Mouse (Mus musculus): ENCODE measurements around the gene Cycs. TPM values are rescaled to one million over a fixed set of nuclear protein-coding genes. Genes with fewer than 3 reads are reported as not detected.
"Not testable (repeated sequence)": the region's sequence is repeated elsewhere in the genome, so short reads cannot be mapped to it uniquely, and the experiment has no call there.

Gene Cycs
- polyA plus RNA-seq, 1 experiment = 3.7 TPM

GRCm38 (mm10) chr6:50562421-50562820 is 3.9 kb downstream of the Cycs start:
- H3K36me3 ChIP-seq (ENCODE audit: control insufficient read depth, insufficient read depth, low read length) = no peaks in the 10 kb centered on the region
- no peak overlapping the region for H3K27ac ChIP-seq (ENCODE audit: control insufficient read depth, insufficient read depth, low read depth, low read length)
- H3K4me1 ChIP-seq (ENCODE audit: control insufficient read depth, insufficient read depth, low read length) = no peaks in the 10 kb centered on the region
- no peak for TF ChIP-seq CTCF (IDR thresholded peaks at IDR 0.05; ENCODE audit: control insufficient read depth, insufficient read depth, insufficient replicate concordance, low read depth, low read length)
- no peak for TF ChIP-seq POLR2A (IDR thresholded peaks at IDR 0.05; ENCODE audit: control insufficient read depth, low read depth, low read length)
- no peaks in the 10 kb centered on the region for H3K27me3 ChIP-seq (ENCODE audit: control insufficient read depth, insufficient read depth, low read length)
- H3K4me3 ChIP-seq (ENCODE audit: control insufficient read depth, low read depth, low read length) = no peak overlapping the region

- Histone ChIP-seq H3K27ac (ENCODE audit: control insufficient read depth, insufficient read depth, low read depth, low read length) (no peak overlapping the region), H3K27me3 (ENCODE audit: control insufficient read depth, insufficient read depth, low read length) (no peaks in the 10 kb centered on the region), H3K36me3 (ENCODE audit: control insufficient read depth, insufficient read depth, low read length) (no peaks in the 10 kb centered on the region), H3K4me3 (ENCODE audit: control insufficient read depth, low read depth, low read length) (no peak overlapping the region), H3K4me1 (ENCODE audit: control insufficient read depth, insufficient read depth, low read length) (no peaks in the 10 kb centered on the region)
- TF ChIP-seq POLR2A (IDR thresholded peaks at IDR 0.05; ENCODE audit: control insufficient read depth, low read depth, low read length) (no peak), CTCF (IDR thresholded peaks at IDR 0.05; ENCODE audit: control insufficient read depth, insufficient read depth, insufficient replicate concordance, low read depth, low read length) (no peak)
These were observed 5.6 kb downstream of the Cycs start for GRCm38 (mm10) chr6:50560776-50561175.

- no peak overlapping the region for H3K4me3 ChIP-seq (ENCODE audit: control insufficient read depth, low read depth, low read length)
- H3K36me3 ChIP-seq (ENCODE audit: control insufficient read depth, insufficient read depth, low read length) = no peaks in the 10 kb centered on the region
- H3K4me1 ChIP-seq (ENCODE audit: control insufficient read depth, insufficient read depth, low read length) = no peaks in the 10 kb centered on the region
- no peaks in the 10 kb centered on the region for H3K27me3 ChIP-seq (ENCODE audit: control insufficient read depth, insufficient read depth, low read length)
- no peak overlapping the region for H3K27ac ChIP-seq (ENCODE audit: control insufficient read depth, insufficient read depth, low read depth, low read length)
- TF ChIP-seq POLR2A (IDR thresholded peaks at IDR 0.05; ENCODE audit: control insufficient read depth, low read depth, low read length) (no peak), CTCF (IDR thresholded peaks at IDR 0.05; ENCODE audit: control insufficient read depth, insufficient read depth, insufficient replicate concordance, low read depth, low read length) (no peak)
These were observed 7.5 kb downstream of the Cycs start for GRCm38 (mm10) chr6:50558877-50559276.

GRCm38 (mm10) chr6:50557566-50557965 is 8.8 kb downstream of the Cycs start:
- H3K4me3 ChIP-seq (ENCODE audit: control insufficient read depth, low read depth, low read length) = no peak overlapping the region
- no peaks in the 10 kb centered on the region for H3K4me1 ChIP-seq (ENCODE audit: control insufficient read depth, insufficient read depth, low read length)
- H3K27me3 ChIP-seq (ENCODE audit: control insufficient read depth, insufficient read depth, low read length) = no peaks in the 10 kb centered on the region
- no peak overlapping the region for H3K27ac ChIP-seq (ENCODE audit: control insufficient read depth, insufficient read depth, low read depth, low read length)
- no peaks in the 10 kb centered on the region for H3K36me3 ChIP-seq (ENCODE audit: control insufficient read depth, insufficient read depth, low read length)
- TF ChIP-seq POLR2A (IDR thresholded peaks at IDR 0.05; ENCODE audit: control insufficient read depth, low read depth, low read length) (no peak), CTCF (IDR thresholded peaks at IDR 0.05; ENCODE audit: control insufficient read depth, insufficient read depth, insufficient replicate concordance, low read depth, low read length) (no peak)

GRCm38 (mm10) chr6:50554223-50554622 is 12.1 kb downstream of the Cycs start:
- not testable (repeated sequence) for H3K4me3 ChIP-seq (ENCODE audit: control insufficient read depth, low read depth, low read length); H3K4me1 ChIP-seq (ENCODE audit: control insufficient read depth, insufficient read depth, low read length); H3K27me3 ChIP-seq (ENCODE audit: control insufficient read depth, insufficient read depth, low read length); H3K36me3 ChIP-seq (ENCODE audit: control insufficient read depth, insufficient read depth, low read length); H3K27ac ChIP-seq (ENCODE audit: control insufficient read depth, insufficient read depth, low read depth, low read length)

GRCm38 (mm10) chr6:50552881-50553518 is 13.3 kb downstream of the Cycs start:
- Histone ChIP-seq H3K27ac (ENCODE audit: control insufficient read depth, insufficient read depth, low read depth, low read length) (no peak overlapping the region), H3K36me3 (ENCODE audit: control insufficient read depth, insufficient read depth, low read length) (no peaks in the 10 kb centered on the region), H3K27me3 (ENCODE audit: control insufficient read depth, insufficient read depth, low read length) (no peaks in the 10 kb centered on the region), H3K4me3 (ENCODE audit: control insufficient read depth, low read depth, low read length) (no peak overlapping the region), H3K4me1 (ENCODE audit: control insufficient read depth, insufficient read depth, low read length) (no peaks in the 10 kb centered on the region)
- no peak for TF ChIP-seq CTCF (IDR thresholded peaks at IDR 0.05; ENCODE audit: control insufficient read depth, insufficient read depth, insufficient replicate concordance, low read depth, low read length)
- TF ChIP-seq POLR2A (IDR thresholded peaks at IDR 0.05; ENCODE audit: control insufficient read depth, low read depth, low read length) = no peak

GRCm38 (mm10) chr6:50549791-50550190 is 16.5 kb downstream of the Cycs start:
- no peaks in the 10 kb centered on the region for H3K4me1 ChIP-seq (ENCODE audit: control insufficient read depth, insufficient read depth, low read length)
- H3K4me3 ChIP-seq (ENCODE audit: control insufficient read depth, low read depth, low read length) = no peak overlapping the region
- H3K27me3 ChIP-seq (ENCODE audit: control insufficient read depth, insufficient read depth, low read length) = no peaks in the 10 kb centered on the region
- TF ChIP-seq CTCF (IDR thresholded peaks at IDR 0.05; ENCODE audit: control insufficient read depth, insufficient read depth, insufficient replicate concordance, low read depth, low read length) (no peak), POLR2A (IDR thresholded peaks at IDR 0.05; ENCODE audit: control insufficient read depth, low read depth, low read length) (no peak)
- H3K27ac ChIP-seq (ENCODE audit: control insufficient read depth, insufficient read depth, low read depth, low read length) = no peak overlapping the region
- H3K36me3 ChIP-seq (ENCODE audit: control insufficient read depth, insufficient read depth, low read length) = no peaks in the 10 kb centered on the region

- Histone ChIP-seq H3K4me3 (ENCODE audit: control insufficient read depth, low read depth, low read length) (no peak overlapping the region), H3K4me1 (ENCODE audit: control insufficient read depth, insufficient read depth, low read length) (no peaks in the 10 kb centered on the region), H3K36me3 (ENCODE audit: control insufficient read depth, insufficient read depth, low read length) (no peaks in the 10 kb centered on the region), H3K27ac (ENCODE audit: control insufficient read depth, insufficient read depth, low read depth, low read length) (no peak overlapping the region), H3K27me3 (ENCODE audit: control insufficient read depth, insufficient read depth, low read length) (no peaks in the 10 kb centered on the region)
- TF ChIP-seq CTCF (IDR thresholded peaks at IDR 0.05; ENCODE audit: control insufficient read depth, insufficient read depth, insufficient replicate concordance, low read depth, low read length) (no peak), POLR2A (IDR thresholded peaks at IDR 0.05; ENCODE audit: control insufficient read depth, low read depth, low read length) (no peak)
These were observed 17.3 kb downstream of the Cycs start for GRCm38 (mm10) chr6:50549051-50549450.

Data from testis, adult 2 months (tissue).